In the genomic region with DNA sequence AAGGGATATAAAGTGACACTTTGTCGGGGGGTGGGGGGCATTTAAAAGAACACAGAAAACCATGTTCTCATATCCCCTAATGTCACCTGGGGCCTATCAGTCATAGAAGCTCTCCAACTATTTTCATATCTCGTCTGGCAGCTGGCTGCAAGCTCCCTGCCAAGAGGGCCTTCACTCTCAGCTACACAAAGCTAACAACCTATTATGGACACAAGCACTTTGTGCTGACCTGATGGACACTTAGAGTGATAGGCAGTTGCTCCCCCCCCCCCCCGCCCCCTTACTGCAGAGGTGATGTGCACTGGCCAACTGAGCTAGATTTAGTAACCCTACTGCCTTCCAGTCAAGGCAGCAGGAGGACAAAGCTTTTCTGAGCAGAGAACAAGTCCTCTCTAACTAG, we compare ENCODE assay signal across 15 mouse cellular contexts.
"Had no signal": no experiment of that assay in that cellular context is flagged by ENCODE, and none has a peak within 500 bp of the region (broad histone marks: within the 10 kb centered on the region; RNA-seq: fewer than 3 reads in every experiment).

No protein-coding gene starts in this region.

- H3K27ac ChIP-seq: kidney, postnatal 0 days; liver, embryonic 15.5 days; midbrain, embryonic 12.5 days; neural tube, embryonic 13.5 days; stomach, embryonic 15.5 days had no signal

- H3K4me2 ChIP-seq: liver, embryonic 11.5 days; liver, embryonic 15.5 days; midbrain, embryonic 12.5 days; neural tube, embryonic 13.5 days; stomach, embryonic 15.5 days had no signal

- H3K4me1 ChIP-seq: liver, embryonic 15.5 days; stomach, embryonic 15.5 days had no signal

- H3K9ac ChIP-seq: liver, embryonic 15.5 days; midbrain, embryonic 12.5 days; neural tube, embryonic 13.5 days; stomach, embryonic 15.5 days had no signal

- ATAC-seq: midbrain, embryonic 16.5 days had no signal

- DNase-seq: kidney, postnatal 36 days; left cerebral cortex, postnatal 4 days; lung, adult 2 months; lung, postnatal 10 days; lung, postnatal 4 days; right cerebral cortex, postnatal 14 days; thymus, postnatal 4 days had no signal

- H3K36me3 ChIP-seq: liver, embryonic 15.5 days; midbrain, embryonic 12.5 days; neural tube, embryonic 13.5 days; stomach, embryonic 15.5 days had no signal

- H3K27me3 ChIP-seq: liver, embryonic 15.5 days; megakaryocyte, embryonic 14.5 days; midbrain, embryonic 12.5 days; neural tube, embryonic 13.5 days; stomach, embryonic 15.5 days had no signal

- H3K4me3 ChIP-seq: liver, embryonic 15.5 days; megakaryocyte, embryonic 14.5 days; midbrain, embryonic 12.5 days; neural tube, embryonic 13.5 days; stomach, embryonic 15.5 days had no signal

- H3K9me3 ChIP-seq: liver, embryonic 15.5 days; megakaryocyte, embryonic 14.5 days; midbrain, embryonic 12.5 days; neural tube, embryonic 13.5 days; stomach, embryonic 15.5 days had no signal
